In genomic region chr16:94816391-94816790, GRCm38 (mm10) we compare ENCODE assay signal across 7 mouse cellular contexts.
DNase-seq lines count a peak whose midpoint lies in the region; ATAC-seq and TF ChIP-seq lines count a peak whose summit lies in the region.

No protein-coding gene starts in this region.

- no peak overlapping the region for H3K4me2 ChIP-seq in neural tube, embryonic 15.5 days

- no peaks in the 10 kb centered on the region for H3K4me1 ChIP-seq in neural tube, embryonic 15.5 days
- peaks cover 19% of the 10 kb centered on the region for H3K4me1 ChIP-seq in bone marrow macrophage, adult 2 months (ENCODE audit: control insufficient read depth, insufficient read depth, low read length)

- WGBS in neural tube, embryonic 15.5 days, result 31% methylated on average over 6 of the region's 6 CpGs

- TF ChIP-seq POLR2A in bone marrow macrophage, adult 2 months (IDR thresholded peaks at IDR 0.05; ENCODE audit: borderline replicate concordance, low read depth, low read length), result no peak

- no peak overlapping the region for H3K9ac ChIP-seq in neural tube, embryonic 15.5 days (replicated peaks)

- H3K9me3 ChIP-seq in neural tube, embryonic 15.5 days (replicated peaks), result peaks cover 15% of the 10 kb centered on the region

- H3K27ac ChIP-seq in neural tube, embryonic 15.5 days (replicated peaks), result no peak overlapping the region
- no peak overlapping the region for H3K27ac ChIP-seq in bone marrow macrophage, adult 2 months (ENCODE audit: insufficient read depth, low read depth, low read length)

- DNase-seq in neural tube, embryonic 10.5 days (ENCODE audit: extremely low spot score, low spot score), result peak; percentile 29
- peak; percentile 75 for DNase-seq in embryo, embryonic 10 days (ENCODE audit: low spot score)
- peak; percentile 31 for DNase-seq in kidney, adult 9 months
- peak; percentile 27 for DNase-seq in lung, postnatal 25 days (ENCODE audit: low spot score)
- no peak for DNase-seq in spleen, postnatal 10 days (ENCODE audit: low spot score in 2 of 2)

- no peaks in the 10 kb centered on the region for H3K27me3 ChIP-seq in neural tube, embryonic 15.5 days (replicated peaks)

- peaks cover 3% of the 10 kb centered on the region; the same call in 1 of the 2 replicates for H3K36me3 ChIP-seq in neural tube, embryonic 15.5 days

- H3K4me3 ChIP-seq in neural tube, embryonic 15.5 days (replicated peaks), result no peak overlapping the region
- H3K4me3 ChIP-seq in bone marrow macrophage, adult 2 months (ENCODE audit: insufficient read depth, low read length), result no peak overlapping the region

- no peak for ATAC-seq in neural tube, embryonic 15.5 days (ENCODE audit: low FRiP score)

- peak; percentile 44; the same call in 1 of the 2 replicates for TF ChIP-seq CTCF in bone marrow macrophage, adult 2 months (IDR thresholded peaks at IDR 0.05; ENCODE audit: low read depth, low read length)

Comparison
In these comparisons a context has a peak if more than half of its experiments do, and no peak if none do; other contexts are left out.
1. DNase-seq: peak in neural tube, embryonic 10.5 days (single experiment), embryo, embryonic 10 days (single experiment), kidney, adult 9 months (single experiment) and lung, postnatal 25 days (single experiment); none in spleen, postnatal 10 days (0 of 2).